Mouse (Mus musculus) cortical plate, adult 2 months (tissue): Measurements from ENCODE around the gene Slc7a8. TPM values are rescaled to one million over a fixed set of nuclear protein-coding genes. Genes with fewer than 3 reads are reported as not detected.
"Not testable (repeated sequence)": the region's sequence is repeated elsewhere in the genome, so short reads cannot be mapped to it uniquely, and the experiment has no call there.

ENCODE experiments used
- H3K27ac ChIP-seq: fragments of 200-500 bp; 2 replicates; pipeline ENCODE4 v1.5.1; 2012; ENCODE audit warnings: low read length, control low read depth, inconsistent platforms; ENCODE audit not compliant: insufficient read depth
- H3K4me1 ChIP-seq: fragments of 200-500 bp; 2 replicates; pipeline ENCODE4 v1.6.1; 2011; ENCODE audit warnings: low read length; ENCODE audit not compliant: control insufficient read depth, insufficient read depth
- H3K4me3 ChIP-seq: fragments of 200-500 bp; 2 replicates; pipeline ENCODE4 v1.5.1; 2011; ENCODE audit warnings: mild to moderate bottlenecking, low read length, control low read depth; ENCODE audit not compliant: insufficient read depth
- CTCF ChIP-seq: fragments of 200-500 bp; IDR thresholded peaks from 2 replicates; pipeline ENCODE4 v1.5.1; 2011; ENCODE audit warnings: mild to moderate bottlenecking, control low read depth, low read length; ENCODE audit not compliant: insufficient read depth; ENCODE audit errors: extremely low read depth
- POLR2A ChIP-seq: fragments of 200-500 bp; IDR thresholded peaks from 2 replicates; pipeline ENCODE4 v1.6.1; 2011; ENCODE audit warnings: mild to moderate bottlenecking, low read length, control low read depth; ENCODE audit not compliant: insufficient read depth; ENCODE audit errors: extremely low read depth
- polyA plus RNA-seq: library from polyadenylated mRNA; depleted of rRNA; stranded (reverse); fragments of >200 nt; gene quantifications from 2 replicates; pipeline ENCODE4 v1.2.3, GENCODE M21; 2012

Slc7a8 gene
- polyA plus RNA-seq, 1 experiment, result 54.7 TPM

GRCm38 (mm10) chr14:54782971-54783370 is 1.2 kb upstream of the Slc7a8 start:
- H3K4me3 ChIP-seq, result no peak overlapping the region
- TF ChIP-seq CTCF, result no peak
- no peak for TF ChIP-seq POLR2A
- no peaks in the 10 kb centered on the region for H3K4me1 ChIP-seq
- no peak overlapping the region for H3K27ac ChIP-seq

- Histone ChIP-seq H3K27ac (peak overlapping the region; percentile 82), H3K4me3 (peak overlapping the region; percentile 79), H3K4me1 (peaks cover 5% of the 10 kb centered on the region)
- TF ChIP-seq CTCF (no peak), POLR2A (peak; percentile 74)
These were observed 723 bp downstream of the Slc7a8 start for GRCm38 (mm10) chr14:54780836-54781609.

- TF ChIP-seq CTCF (no peak), POLR2A (no peak)
- H3K27ac ChIP-seq, result no peak overlapping the region; the same call in 1 of the 2 replicates
- H3K4me1 ChIP-seq, result peaks cover 7% of the 10 kb centered on the region
- peak overlapping the region; percentile 79 for H3K4me3 ChIP-seq
These were observed 1.7 kb downstream of the Slc7a8 start for GRCm38 (mm10) chr14:54780084-54780483.

- peaks cover 9% of the 10 kb centered on the region for H3K4me1 ChIP-seq
- TF ChIP-seq POLR2A (no peak), CTCF (no peak)
- no peak overlapping the region for H3K4me3 ChIP-seq
- no peak overlapping the region for H3K27ac ChIP-seq
These were observed 3.9 kb downstream of the Slc7a8 start for GRCm38 (mm10) chr14:54777893-54778292.

GRCm38 (mm10) chr14:54776768-54777167 is 5.0 kb downstream of the Slc7a8 start:
- no peak overlapping the region for H3K4me3 ChIP-seq
- no peak overlapping the region for H3K27ac ChIP-seq
- peaks cover 12% of the 10 kb centered on the region for H3K4me1 ChIP-seq
- TF ChIP-seq CTCF (no peak), POLR2A (no peak)

- Histone ChIP-seq H3K4me3 (no peak overlapping the region), H3K27ac (peak overlapping the region; percentile 32; the same call in 1 of the 2 replicates), H3K4me1 (peaks cover 12% of the 10 kb centered on the region)
- no peak for TF ChIP-seq POLR2A
These were observed 6.2 kb downstream of the Slc7a8 start for GRCm38 (mm10) chr14:54775534-54776041.

GRCm38 (mm10) chr14:54772333-54772856 is 9.4 kb downstream of the Slc7a8 start:
- peak overlapping the region; percentile 13; the same call in 1 of the 2 replicates for H3K4me3 ChIP-seq
- H3K4me1 ChIP-seq, result peaks cover 10% of the 10 kb centered on the region
- H3K27ac ChIP-seq, result peak overlapping the region; percentile 18
- TF ChIP-seq CTCF (no peak), POLR2A (peak; percentile 81; the same call in 1 of the 2 replicates)

GRCm38 (mm10) chr14:54770373-54770772 is 11.4 kb downstream of the Slc7a8 start:
- H3K4me1 ChIP-seq, result peaks cover 5% of the 10 kb centered on the region
- H3K27ac ChIP-seq, result no peak overlapping the region
- no peak overlapping the region for H3K4me3 ChIP-seq
- TF ChIP-seq POLR2A, result no peak
- TF ChIP-seq CTCF, result no peak

GRCm38 (mm10) chr14:54769068-54769425 is 12.7 kb downstream of the Slc7a8 start:
- TF ChIP-seq CTCF (no peak), POLR2A (no peak)
- H3K4me3 ChIP-seq, result no peak overlapping the region
- H3K4me1 ChIP-seq, result peaks cover 5% of the 10 kb centered on the region
- H3K27ac ChIP-seq, result no peak overlapping the region

- Histone ChIP-seq H3K4me1 (peaks cover 5% of the 10 kb centered on the region), H3K4me3 (no peak overlapping the region), H3K27ac (no peak overlapping the region)
- TF ChIP-seq CTCF (no peak), POLR2A (no peak)
These were observed 13.3 kb downstream of the Slc7a8 start for GRCm38 (mm10) chr14:54768314-54769067.

GRCm38 (mm10) chr14:54766937-54767336 is 14.8 kb downstream of the Slc7a8 start:
- H3K4me3 ChIP-seq, H3K4me1 ChIP-seq, H3K27ac ChIP-seq: not testable (repeated sequence)
